Mouse (Mus musculus): Measurements from ENCODE around the gene Tcf7l1. TPM values are rescaled to one million over a fixed set of nuclear protein-coding genes. Genes with fewer than 3 reads are reported as not detected.
A peak's percentile ranks its signal among the peaks of the same experiment; 100 is the strongest.

Tcf7l1 gene
- polyA plus RNA-seq, 1 experiment from 2014 or later: 13.6 TPM

DNA sequence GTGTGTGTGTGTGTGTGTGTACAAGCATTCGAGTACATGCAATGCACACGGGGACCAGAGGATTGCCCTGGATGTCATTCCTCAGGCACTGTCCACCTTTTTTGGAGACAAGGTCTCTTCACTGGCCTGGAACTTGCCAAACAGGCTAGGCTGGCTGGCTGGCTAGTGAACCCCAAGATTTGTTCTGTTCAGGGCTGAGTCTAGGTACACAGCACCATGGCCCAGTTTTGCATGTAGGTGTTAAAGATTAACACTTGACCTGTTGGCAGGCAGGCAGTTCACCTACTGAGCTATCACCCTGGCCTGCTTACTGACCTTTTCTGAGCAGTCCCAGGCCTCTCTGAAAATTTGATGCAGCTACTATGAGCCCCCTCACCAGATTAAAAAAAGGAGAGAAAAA is 158.7 kb downstream of the Tcf7l1 start:
- 82% methylated on average over 2 of the region's 2 CpGs for WGBS
- H3K9ac ChIP-seq (ENCODE audit: low read length): no peak overlapping the region
- no peaks in the 10 kb centered on the region for H3K4me1 ChIP-seq (ENCODE audit: control insufficient read depth, insufficient read depth, low read length)
- no peak overlapping the region for H3K4me3 ChIP-seq (ENCODE audit: low read length)
- H3K4me2 ChIP-seq (ENCODE audit: low read depth, low read length): no peak overlapping the region
- no peaks in the 10 kb centered on the region for H3K27me3 ChIP-seq (ENCODE audit: control insufficient read depth, insufficient read depth, low read length)
- H3K36me3 ChIP-seq (ENCODE audit: control insufficient read depth, insufficient read depth): peaks cover 9% of the 10 kb centered on the region
- H3K27ac ChIP-seq (ENCODE audit: low read length): no peak overlapping the region
- no peaks in the 10 kb centered on the region for H3K9me3 ChIP-seq (replicated peaks; ENCODE audit: control insufficient read depth, low read length)
- ATAC-seq (replicated peaks; ENCODE audit: extremely low read depth, insufficient read depth, low FRiP score): no peak

GRCm38 (mm10) chr6:72627276-72627675 is 161.8 kb downstream of the Tcf7l1 start:
- H3K4me3 ChIP-seq (ENCODE audit: low read length): no peak overlapping the region
- H3K27ac ChIP-seq (ENCODE audit: low read length): no peak overlapping the region
- no peaks in the 10 kb centered on the region for H3K4me1 ChIP-seq (ENCODE audit: control insufficient read depth, insufficient read depth, low read length)
- peaks cover 9% of the 10 kb centered on the region for H3K36me3 ChIP-seq (ENCODE audit: control insufficient read depth, insufficient read depth)
- no peak overlapping the region for H3K9ac ChIP-seq (ENCODE audit: low read length)
- no peak for ATAC-seq (replicated peaks; ENCODE audit: extremely low read depth, insufficient read depth, low FRiP score)
- WGBS: 91% methylated on average over 16 of the region's 16 CpGs
- H3K9me3 ChIP-seq (replicated peaks; ENCODE audit: control insufficient read depth, low read length): no peaks in the 10 kb centered on the region
- no peaks in the 10 kb centered on the region for H3K27me3 ChIP-seq (ENCODE audit: control insufficient read depth, insufficient read depth, low read length)
- H3K4me2 ChIP-seq (ENCODE audit: low read depth, low read length): no peak overlapping the region

- 76% methylated on average over 7 of the region's 7 CpGs for WGBS
- no peak for ATAC-seq (replicated peaks; ENCODE audit: extremely low read depth, insufficient read depth, low FRiP score)
- Histone ChIP-seq H3K9me3 (replicated peaks; ENCODE audit: control insufficient read depth, low read length) (no peaks in the 10 kb centered on the region), H3K4me2 (ENCODE audit: low read depth, low read length) (no peak overlapping the region), H3K4me3 (ENCODE audit: low read length) (no peak overlapping the region), H3K9ac (ENCODE audit: low read length) (no peak overlapping the region), H3K4me1 (ENCODE audit: control insufficient read depth, insufficient read depth, low read length) (no peaks in the 10 kb centered on the region), H3K36me3 (ENCODE audit: control insufficient read depth, insufficient read depth) (peaks cover 9% of the 10 kb centered on the region), H3K27me3 (ENCODE audit: control insufficient read depth, insufficient read depth, low read length) (no peaks in the 10 kb centered on the region), H3K27ac (ENCODE audit: low read length) (no peak overlapping the region)
These were observed 162.7 kb downstream of the Tcf7l1 start for GRCm38 (mm10) chr6:72626391-72626790.

- H3K36me3 ChIP-seq (ENCODE audit: control insufficient read depth, insufficient read depth): peaks cover 2% of the 10 kb centered on the region; the same call in 1 of the 2 replicates
- ATAC-seq (replicated peaks; ENCODE audit: extremely low read depth, insufficient read depth, low FRiP score): no peak
- H3K27ac ChIP-seq (ENCODE audit: low read length): no peak overlapping the region
- no peak overlapping the region for H3K4me2 ChIP-seq (ENCODE audit: low read depth, low read length)
- no peaks in the 10 kb centered on the region for H3K27me3 ChIP-seq (ENCODE audit: control insufficient read depth, insufficient read depth, low read length)
- H3K9me3 ChIP-seq (replicated peaks; ENCODE audit: control insufficient read depth, low read length): no peaks in the 10 kb centered on the region
- no peaks in the 10 kb centered on the region for H3K4me1 ChIP-seq (ENCODE audit: control insufficient read depth, insufficient read depth, low read length)
- H3K4me3 ChIP-seq (ENCODE audit: low read length): no peak overlapping the region
- no peak overlapping the region for H3K9ac ChIP-seq (ENCODE audit: low read length)
- 87% methylated on average over 8 of the region's 8 CpGs for WGBS
These were observed 165.2 kb downstream of the Tcf7l1 start for GRCm38 (mm10) chr6:72623661-72624402.

- Histone ChIP-seq H3K4me3 (ENCODE audit: low read length) (no peak overlapping the region), H3K4me1 (ENCODE audit: control insufficient read depth, insufficient read depth, low read length) (no peaks in the 10 kb centered on the region), H3K36me3 (ENCODE audit: control insufficient read depth, insufficient read depth) (no peaks in the 10 kb centered on the region), H3K9ac (ENCODE audit: low read length) (no peak overlapping the region), H3K27me3 (ENCODE audit: control insufficient read depth, insufficient read depth, low read length) (no peaks in the 10 kb centered on the region), H3K27ac (ENCODE audit: low read length) (no peak overlapping the region), H3K4me2 (ENCODE audit: low read depth, low read length) (no peak overlapping the region), H3K9me3 (replicated peaks; ENCODE audit: control insufficient read depth, low read length) (no peaks in the 10 kb centered on the region)
- WGBS: 37% methylated on average over 3 of the region's 3 CpGs
- ATAC-seq (replicated peaks; ENCODE audit: extremely low read depth, insufficient read depth, low FRiP score): no peak
These were observed 166.1 kb downstream of the Tcf7l1 start for GRCm38 (mm10) chr6:72622917-72623316.

DNA sequence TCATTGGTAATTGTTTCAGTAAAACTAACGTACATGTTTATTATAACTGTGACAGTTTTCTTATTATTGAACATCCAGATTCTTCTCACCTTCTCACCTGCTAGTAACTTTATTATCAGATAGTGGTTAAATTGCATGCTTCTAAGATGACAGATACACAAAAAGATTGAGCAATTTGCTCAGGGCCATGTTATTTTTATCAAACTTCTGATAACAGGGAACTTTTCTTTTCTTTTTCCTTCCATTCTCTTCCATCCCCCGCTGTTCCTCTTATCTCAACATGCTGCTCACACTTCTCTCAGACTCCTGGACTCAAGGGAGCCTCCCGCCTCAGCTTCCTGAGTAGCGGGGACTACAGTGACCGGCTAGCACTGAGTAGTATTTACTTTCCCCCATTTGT is 168.1 kb downstream of the Tcf7l1 start:
- H3K27ac ChIP-seq (ENCODE audit: low read length): no peak overlapping the region

DNA sequence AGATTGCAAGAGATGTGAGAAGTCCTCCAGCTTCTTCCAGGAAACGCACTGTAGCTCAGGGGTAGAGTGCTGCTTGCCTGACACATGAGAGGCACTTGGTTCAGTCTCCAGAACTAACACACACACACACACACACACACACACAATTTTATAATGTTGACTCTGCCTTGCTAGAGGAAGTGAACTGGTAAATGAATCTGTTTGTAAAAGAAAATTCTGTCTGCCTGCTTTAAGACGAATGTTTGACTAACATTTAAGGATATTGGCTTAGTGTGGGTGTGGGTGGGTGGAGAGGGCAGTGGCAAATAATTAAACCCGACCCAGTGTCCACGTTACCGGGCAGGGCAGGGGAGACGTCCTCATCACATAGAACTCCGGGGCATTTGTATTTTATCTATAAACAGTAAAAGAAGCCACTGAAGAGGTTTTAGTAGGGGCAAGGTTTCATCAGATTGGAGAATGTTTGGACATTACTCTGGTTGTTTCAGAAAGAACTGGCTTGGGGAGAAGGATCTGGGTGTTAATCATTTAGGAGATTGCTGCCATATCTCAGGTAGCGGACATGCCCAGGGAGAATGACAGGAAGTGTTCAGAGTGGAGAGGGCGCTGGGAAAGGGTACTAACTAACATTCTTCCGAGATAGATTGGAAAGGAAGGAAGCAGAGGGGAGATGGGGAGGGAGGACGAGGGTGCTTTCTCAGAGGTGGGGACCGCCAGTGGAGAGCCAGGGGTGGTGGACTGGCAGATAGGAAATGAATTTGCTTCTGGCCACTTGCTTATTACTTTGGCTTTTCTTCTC is 169.1 kb downstream of the Tcf7l1 start:
- WGBS: 29% methylated on average over 12 of the region's 12 CpGs
- no peaks in the 10 kb centered on the region for H3K27me3 ChIP-seq (ENCODE audit: control insufficient read depth, insufficient read depth, low read length)
- no peaks in the 10 kb centered on the region for H3K36me3 ChIP-seq (ENCODE audit: control insufficient read depth, insufficient read depth)
- H3K9ac ChIP-seq (ENCODE audit: low read length): no peak overlapping the region
- ATAC-seq (replicated peaks; ENCODE audit: extremely low read depth, insufficient read depth, low FRiP score): no peak
- peak overlapping the region; percentile 34; the same call in 1 of the 2 replicates for H3K27ac ChIP-seq (ENCODE audit: low read length)
- H3K4me1 ChIP-seq (ENCODE audit: control insufficient read depth, insufficient read depth, low read length): peaks cover 16% of the 10 kb centered on the region
- H3K4me2 ChIP-seq (ENCODE audit: low read depth, low read length): no peak overlapping the region
- no peaks in the 10 kb centered on the region for H3K9me3 ChIP-seq (replicated peaks; ENCODE audit: control insufficient read depth, low read length)
- no peak overlapping the region for H3K4me3 ChIP-seq (ENCODE audit: low read length)

More for the DNA sequence above, 168.1 kb downstream of the Tcf7l1 start:
- Histone ChIP-seq H3K9ac (ENCODE audit: low read length) (no peak overlapping the region), H3K9me3 (replicated peaks; ENCODE audit: control insufficient read depth, low read length) (no peaks in the 10 kb centered on the region), H3K4me3 (ENCODE audit: low read length) (no peak overlapping the region), H3K4me1 (ENCODE audit: control insufficient read depth, insufficient read depth, low read length) (peaks cover 6% of the 10 kb centered on the region), H3K36me3 (ENCODE audit: control insufficient read depth, insufficient read depth) (no peaks in the 10 kb centered on the region), H3K4me2 (ENCODE audit: low read depth, low read length) (no peak overlapping the region), H3K27me3 (ENCODE audit: control insufficient read depth, insufficient read depth, low read length) (no peaks in the 10 kb centered on the region)
- ATAC-seq (replicated peaks; ENCODE audit: extremely low read depth, insufficient read depth, low FRiP score): no peak
- WGBS: 52% methylated on average over 5 of the region's 5 CpGs

- H3K9me3 ChIP-seq (replicated peaks; ENCODE audit: control insufficient read depth, low read length): no peaks in the 10 kb centered on the region
- WGBS: under 1% methylated on average over 41 of the region's 41 CpGs
These were observed 172.3 kb downstream of the Tcf7l1 start, which contains the start of gene Tgoln1 for GRCm38 (mm10) chr6:72616643-72617288. Gene Tgoln1, minus strand, starts transcription at chr6:72617000.

More at GRCm38 (mm10) chr6:72616643-72617288, 172.3 kb downstream of the Tcf7l1 start, which contains the start of gene Tgoln1:
- Histone ChIP-seq H3K27me3 (ENCODE audit: control insufficient read depth, insufficient read depth, low read length) (no peaks in the 10 kb centered on the region), H3K36me3 (ENCODE audit: control insufficient read depth, insufficient read depth) (peaks cover 8% of the 10 kb centered on the region), H3K4me2 (ENCODE audit: low read depth, low read length) (peak within 1 kb of the TSS; percentile 88), H3K4me1 (ENCODE audit: control insufficient read depth, insufficient read depth, low read length) (peaks cover 25% of the 10 kb centered on the region), H3K27ac (ENCODE audit: low read length) (peak within 1 kb of the TSS; percentile 83), H3K9ac (ENCODE audit: low read length) (peak within 1 kb of the TSS; percentile 77), H3K4me3 (ENCODE audit: low read length) (peak within 1 kb of the TSS; percentile 84)
- ATAC-seq (replicated peaks; ENCODE audit: extremely low read depth, insufficient read depth, low FRiP score): peak; percentile 95
